9 mouse cellular contexts compared by ENCODE assay signal in the genomic region with DNA sequence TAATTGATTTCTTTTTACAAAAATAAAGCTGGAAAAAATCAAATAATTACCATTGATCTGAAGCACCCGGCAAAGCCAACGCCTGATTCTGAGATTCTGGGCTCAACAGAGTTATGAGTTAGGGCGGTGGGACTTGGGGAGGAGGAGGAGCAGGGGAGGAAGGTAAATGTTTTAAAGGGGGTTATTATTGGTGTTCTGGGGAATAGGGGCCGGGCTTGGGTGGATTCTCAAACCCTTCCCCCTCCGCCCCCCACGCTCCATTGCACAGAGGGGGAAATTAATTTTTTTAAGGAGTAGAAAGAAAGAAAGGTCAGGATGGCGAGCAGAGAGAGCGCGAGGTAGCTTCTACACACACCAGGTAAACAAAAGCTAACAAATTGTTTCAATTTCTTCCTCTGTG. TPM values are rescaled to one million over a fixed set of nuclear protein-coding genes. Genes with fewer than 3 reads are reported as not detected.
DNase-seq lines count a peak whose midpoint lies in the region; ATAC-seq lines count a peak whose summit lies in the region.
"Had no signal": no experiment of that assay in that cellular context is flagged by ENCODE, and none has a peak within 500 bp of the region (broad histone marks: within the 10 kb centered on the region; RNA-seq: fewer than 3 reads in every experiment).

No protein-coding gene starts in this region.

- H3K4me3 ChIP-seq in heart, embryonic 11.5 days (ENCODE audit: low read depth, low read length): peak overlapping the region; percentile 34
- peak overlapping the region; percentile 38 for H3K4me3 ChIP-seq in embryonic facial prominence, embryonic 13.5 days
- peak overlapping the region; percentile 34 for H3K4me3 ChIP-seq in limb, embryonic 12.5 days (replicated peaks)

- H3K27ac ChIP-seq in heart, embryonic 11.5 days (ENCODE audit: low read depth, low read length): no peak overlapping the region
- H3K27ac ChIP-seq in embryonic facial prominence, embryonic 13.5 days: peak overlapping the region; percentile 81
- H3K27ac ChIP-seq in limb, embryonic 12.5 days: peak overlapping the region; percentile 69

- no peaks in the 10 kb centered on the region for H3K9me3 ChIP-seq in heart, embryonic 11.5 days (replicated peaks; ENCODE audit: control insufficient read depth, low read length)
- no peaks in the 10 kb centered on the region for H3K9me3 ChIP-seq in embryonic facial prominence, embryonic 13.5 days
- H3K9me3 ChIP-seq in limb, embryonic 12.5 days: no peaks in the 10 kb centered on the region

- H3K4me2 ChIP-seq in heart, embryonic 11.5 days: peak overlapping the region; percentile 61
- H3K4me2 ChIP-seq in embryonic facial prominence, embryonic 13.5 days: peak overlapping the region; percentile 57
- H3K4me2 ChIP-seq in limb, embryonic 12.5 days: peak overlapping the region; percentile 65

- H3K27me3 ChIP-seq in heart, embryonic 11.5 days (ENCODE audit: control insufficient read depth, insufficient read depth, low read length): peaks cover 90% of the 10 kb centered on the region
- H3K27me3 ChIP-seq in embryonic facial prominence, embryonic 13.5 days: peaks cover 85% of the 10 kb centered on the region
- peaks cover 93% of the 10 kb centered on the region for H3K27me3 ChIP-seq in limb, embryonic 12.5 days

- 3% methylated on average over 9 of the region's 9 CpGs for WGBS in heart, embryonic 11.5 days (ENCODE audit: insufficient replicate concordance)
- 4% methylated on average over 9 of the region's 9 CpGs for WGBS in embryonic facial prominence, embryonic 13.5 days
- 1% methylated on average over 9 of the region's 9 CpGs for WGBS in limb, embryonic 12.5 days

- H3K4me1 ChIP-seq in heart, embryonic 11.5 days (ENCODE audit: control insufficient read depth, insufficient read depth, low read length): peaks cover 15% of the 10 kb centered on the region; the same call in 1 of the 2 replicates
- H3K4me1 ChIP-seq in embryonic facial prominence, embryonic 13.5 days: peaks cover 62% of the 10 kb centered on the region
- H3K4me1 ChIP-seq in limb, embryonic 12.5 days (replicated peaks): peaks cover 66% of the 10 kb centered on the region

- no peaks in the 10 kb centered on the region for H3K36me3 ChIP-seq in heart, embryonic 11.5 days (ENCODE audit: control insufficient read depth, insufficient read depth, low read length)
- H3K36me3 ChIP-seq in embryonic facial prominence, embryonic 13.5 days: peaks cover 24% of the 10 kb centered on the region
- peaks cover 29% of the 10 kb centered on the region for H3K36me3 ChIP-seq in limb, embryonic 12.5 days

- no peak for DNase-seq in heart, postnatal 4 days
- peak; percentile 32 for DNase-seq in 3134 (ENCODE audit: extremely low read depth, insufficient read length, low spot score)
- DNase-seq in thymus, postnatal 36 days: no peak
- no peak for DNase-seq in embryo, embryonic 10 days (ENCODE audit: low spot score)

- no peak overlapping the region for H3K9ac ChIP-seq in heart, embryonic 11.5 days (ENCODE audit: low read depth, low read length)
- H3K9ac ChIP-seq in embryonic facial prominence, embryonic 13.5 days: peak overlapping the region; percentile 56
- peak overlapping the region; percentile 53 for H3K9ac ChIP-seq in limb, embryonic 12.5 days (replicated peaks)

- no peak for ATAC-seq in heart, embryonic 11.5 days (replicated peaks; ENCODE audit: insufficient number of reproducible peaks, low FRiP score, low TSS enrichment)
- no peak for ATAC-seq in embryonic facial prominence, embryonic 13.5 days (ENCODE audit: insufficient number of reproducible peaks, insufficient read depth, low FRiP score, low TSS enrichment, low read depth)
- ATAC-seq in limb, embryonic 12.5 days (ENCODE audit: insufficient number of reproducible peaks, insufficient read depth, low FRiP score, low TSS enrichment, low read depth): no peak; the same call in 1 of the 2 replicates
- no peak for ATAC-seq in frontal cortex, adult (ENCODE audit: low TSS enrichment)

RNA-seq across cellular contexts. Expression of a gene that starts 26.8 kb away (rescaled TPM):
- 6.1 and 7.6 TPM in 2 replicates for polyA plus RNA-seq in heart, embryonic 11.5 days (2014; fragmentation: Nextera tagmentation; extraction: Ambion mirVana)
- total RNA-seq in heart, postnatal 4 days (2021): 100 to 1,000 TPM; 189 to 211 TPM
- polyA plus RNA-seq in embryonic facial prominence, embryonic 13.5 days (2015; fragmentation: Nextera tagmentation; extraction: Ambion mirVana): 37.0 and 42.9 TPM in 2 replicates
- 14.5 and 18.1 TPM in 2 replicates for polyA plus RNA-seq in limb, embryonic 12.5 days (2016; fragmentation: Nextera tagmentation; extraction: Ambion mirVana)

RNA-seq across cellular contexts. Expression of a gene that starts 49.3 kb away (rescaled TPM):
- 5.0 and 6.0 TPM in 2 replicates for polyA plus RNA-seq in heart, embryonic 11.5 days (2014; fragmentation: Nextera tagmentation; extraction: Ambion mirVana)
- 1 to 10 TPM; 3.4 to 3.6 TPM for total RNA-seq in heart, postnatal 4 days (2021)
- 7.0 TPM in 2 replicates for polyA plus RNA-seq in embryonic facial prominence, embryonic 13.5 days (2015; fragmentation: Nextera tagmentation; extraction: Ambion mirVana)
- 4.1 and 5.1 TPM in 2 replicates for polyA plus RNA-seq in limb, embryonic 12.5 days (2016; fragmentation: Nextera tagmentation; extraction: Ambion mirVana)

RNA-seq across cellular contexts. Expression of a gene that starts 50.5 kb away (rescaled TPM):
- 3.4 and 5.4 TPM in 2 replicates for polyA plus RNA-seq in heart, embryonic 11.5 days (2014; fragmentation: Nextera tagmentation; extraction: Ambion mirVana)
- 1 to 10 TPM; 1.1 to 1.3 TPM for total RNA-seq in heart, postnatal 4 days (2021)
- polyA plus RNA-seq in embryonic facial prominence, embryonic 13.5 days (2015; fragmentation: Nextera tagmentation; extraction: Ambion mirVana): 6.1 and 6.2 TPM in 2 replicates
- polyA plus RNA-seq in limb, embryonic 12.5 days (2016; fragmentation: Nextera tagmentation; extraction: Ambion mirVana): 9.7 and 11.8 TPM in 2 replicates
- total RNA-seq: layer of hippocampus, postnatal 10 days had no signal

RNA-seq across cellular contexts. Expression of a gene that starts 58.0 kb away (rescaled TPM):
- polyA plus RNA-seq in heart, embryonic 11.5 days (2014; fragmentation: Nextera tagmentation; extraction: Ambion mirVana): 51.5 and 52.2 TPM in 2 replicates
- total RNA-seq in heart, postnatal 4 days (2021): 10 to 100 TPM; 24.2 to 26.2 TPM
- 45.6 and 48.2 TPM in 2 replicates for polyA plus RNA-seq in embryonic facial prominence, embryonic 13.5 days (2015; fragmentation: Nextera tagmentation; extraction: Ambion mirVana)
- polyA plus RNA-seq in limb, embryonic 12.5 days (2016; fragmentation: Nextera tagmentation; extraction: Ambion mirVana): 46.5 and 48.6 TPM in 2 replicates
